Mouse (Mus musculus) erythroid progenitor cell, adult 5-6 weeks (primary cell): ENCODE results near the gene Arhgef2. TPM values are rescaled to one million over a fixed set of nuclear protein-coding genes. Genes with fewer than 3 reads are reported as not detected.
"Not testable (repeated sequence)": the region's sequence is repeated elsewhere in the genome, so short reads cannot be mapped to it uniquely, and the experiment has no call there.

Experiments
- ATAC-seq: replicated peaks from 2 replicates; pipeline ENCODE4 v1.8.0; 2016; ENCODE audit warnings: moderate number of reproducible peaks, mild to moderate bottlenecking, moderate TSS enrichment, inconsistent platforms; ENCODE audit not compliant: poor library complexity, low FRiP score, severe bottlenecking
- total RNA-seq, 2 experiments: library from RNA; stranded (forward) in 1 of 2; stranded (reverse) in 1 of 2; fragments of 150-400 nt in 1 of 2; fragments of 186-747, 209-891 nt in 1 of 2; gene quantifications; 2 replicates each; pipeline versions ENCODE4 v1.2.3 to v1.2.4; 2015 to 2017; ENCODE audit warnings: low replicate concordance in 2 of 2

Gene Arhgef2
- 17.7 and 23.9 TPM in 2 replicates for total RNA-seq (2015; ENCODE audit: low replicate concordance)
- 12.7 and 15.7 TPM in 2 replicates for total RNA-seq (2017; ENCODE audit: low replicate concordance)

DNA sequence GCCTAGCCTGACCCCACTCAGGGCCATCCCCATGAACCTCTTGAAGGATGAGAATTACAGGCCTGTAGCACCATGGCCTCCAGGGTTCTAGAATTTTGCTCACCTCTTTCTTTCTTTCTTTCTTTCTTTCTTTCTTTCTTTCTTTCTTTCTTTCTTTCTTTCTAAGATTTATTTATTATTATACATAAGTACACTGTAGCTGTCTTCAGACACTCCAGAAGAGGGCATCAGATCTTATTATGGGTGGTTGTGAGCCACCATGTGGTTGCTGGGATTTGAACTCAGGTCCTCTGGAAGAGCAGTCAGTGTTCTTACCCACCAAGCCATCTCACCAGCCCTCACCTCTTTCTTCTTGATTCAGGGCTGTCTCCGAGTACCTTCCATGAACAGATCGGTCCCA is at the start of gene Arhgef2:
Arhgef2 (plus strand) TSS at position 301 of the 400 bp plus-strand sequence.
- not testable (repeated sequence) for ATAC-seq

DNA sequence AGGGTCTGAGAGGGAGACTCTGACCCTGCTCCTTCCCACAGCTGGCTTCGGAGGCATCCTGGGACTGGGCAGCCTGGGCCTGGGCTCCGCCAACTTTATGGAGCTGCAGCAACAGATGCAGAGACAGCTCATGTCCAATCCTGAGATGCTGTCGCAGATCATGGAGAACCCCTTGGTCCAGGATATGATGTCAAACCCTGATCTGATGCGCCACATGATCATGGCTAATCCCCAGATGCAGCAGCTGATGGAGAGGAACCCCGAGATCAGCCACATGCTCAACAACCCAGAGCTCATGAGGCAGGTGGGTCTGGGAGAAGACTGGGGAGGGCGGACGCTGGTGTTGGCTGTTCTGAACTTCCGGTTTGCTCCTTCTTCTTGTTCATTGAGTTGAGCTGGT is 49.1 kb upstream of the Arhgef2 start:
- no peak for ATAC-seq

DNA sequence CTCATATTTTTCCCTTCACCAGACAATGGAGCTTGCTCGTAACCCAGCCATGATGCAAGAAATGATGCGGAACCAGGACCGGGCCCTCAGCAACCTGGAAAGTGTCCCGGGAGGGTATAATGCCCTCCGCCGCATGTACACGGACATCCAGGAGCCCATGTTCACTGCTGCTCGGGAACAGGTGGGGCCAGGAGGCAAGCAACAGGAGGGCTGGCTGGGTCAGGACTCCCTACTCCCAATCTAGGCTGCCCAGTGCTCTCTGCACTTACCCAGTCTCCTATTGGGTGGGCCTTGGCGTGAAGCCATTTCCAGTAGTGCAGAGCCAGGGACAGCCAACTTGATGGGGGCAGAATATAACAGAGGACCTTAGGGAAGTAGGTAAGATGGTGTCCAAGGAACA is 46.2 kb upstream of the Arhgef2 start:
- no peak for ATAC-seq

DNA sequence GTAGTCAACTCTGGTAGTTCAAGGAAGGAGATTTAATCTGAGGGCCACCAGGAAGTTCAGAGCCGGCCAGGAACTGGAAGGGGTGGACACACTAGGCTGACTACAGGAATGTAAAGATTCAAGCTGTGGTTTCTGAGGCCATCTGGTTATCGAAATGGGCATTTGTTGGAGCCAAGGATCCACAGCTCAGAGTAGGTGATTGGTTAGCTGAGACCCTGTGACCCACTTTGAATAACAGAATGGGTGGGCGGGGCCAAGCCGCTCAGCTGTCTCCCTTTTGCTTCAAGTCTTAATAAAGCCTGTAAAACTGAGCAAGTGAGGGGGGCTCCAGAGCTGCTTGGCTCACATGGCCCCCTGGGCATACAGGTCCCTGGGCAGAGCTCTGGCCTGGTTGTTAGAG is 43.8 kb upstream of the Arhgef2 start:
- ATAC-seq, result no peak

DNA sequence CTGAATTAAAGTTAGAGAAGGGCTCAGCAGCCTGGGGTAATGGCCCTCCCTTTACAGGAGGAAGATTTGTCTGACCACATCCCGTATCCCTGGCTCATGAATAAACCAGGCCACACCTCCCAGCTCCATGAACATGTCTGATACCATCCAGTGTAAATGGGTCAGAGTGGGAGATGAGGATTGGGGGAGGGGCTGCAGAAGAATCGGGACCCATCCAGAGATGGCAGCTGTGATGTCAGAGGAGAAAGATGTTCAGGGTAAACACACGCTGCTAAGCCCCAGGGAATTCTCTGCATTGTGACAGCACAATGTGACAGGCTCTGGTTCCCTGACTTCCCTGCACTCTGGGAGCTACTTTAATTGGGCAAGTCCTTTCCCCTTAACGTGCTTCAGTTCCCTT is 42.3 kb upstream of the Arhgef2 start:
- ATAC-seq, result no peak

DNA sequence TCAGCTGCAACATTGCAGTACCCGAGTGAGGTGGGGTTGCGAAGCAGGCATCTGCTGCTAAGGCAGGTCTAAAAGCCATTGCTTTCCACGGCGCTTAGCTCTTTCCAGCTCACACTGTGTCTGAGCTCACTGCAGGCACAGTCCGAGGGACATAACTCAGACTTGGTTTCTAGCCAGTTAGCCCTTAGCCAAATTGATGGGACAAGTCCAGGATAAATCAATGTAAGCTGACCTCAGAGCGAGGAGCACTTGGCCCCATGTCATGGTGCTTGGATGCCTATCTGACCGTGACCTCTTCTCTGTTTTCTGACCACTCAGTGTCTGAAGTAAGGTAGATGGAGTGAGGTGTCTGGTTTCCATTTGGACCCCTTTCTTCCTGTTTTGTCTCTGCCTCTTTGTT is 41.8 kb upstream of the Arhgef2 start:
- ATAC-seq, result no peak

DNA sequence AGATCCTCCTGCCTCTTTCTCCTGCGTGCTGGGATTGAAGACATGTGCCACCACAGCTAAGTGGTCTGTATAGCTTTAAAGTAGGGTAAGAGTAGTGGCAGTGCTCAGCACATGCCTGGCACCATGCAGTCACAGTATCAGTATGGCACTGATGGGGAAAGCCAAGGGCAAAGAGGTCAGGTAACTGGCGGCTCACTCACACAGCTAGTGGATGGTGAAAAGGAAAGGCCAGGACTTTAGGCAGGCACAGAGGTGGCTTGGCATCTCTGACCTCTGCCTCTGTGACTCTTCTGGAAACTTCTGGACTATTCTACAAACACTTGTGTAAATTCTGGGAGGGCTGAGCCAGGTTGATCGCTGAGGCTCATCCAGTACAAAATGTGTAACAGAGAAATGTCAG is 39.6 kb upstream of the Arhgef2 start:
- ATAC-seq, result no peak

DNA sequence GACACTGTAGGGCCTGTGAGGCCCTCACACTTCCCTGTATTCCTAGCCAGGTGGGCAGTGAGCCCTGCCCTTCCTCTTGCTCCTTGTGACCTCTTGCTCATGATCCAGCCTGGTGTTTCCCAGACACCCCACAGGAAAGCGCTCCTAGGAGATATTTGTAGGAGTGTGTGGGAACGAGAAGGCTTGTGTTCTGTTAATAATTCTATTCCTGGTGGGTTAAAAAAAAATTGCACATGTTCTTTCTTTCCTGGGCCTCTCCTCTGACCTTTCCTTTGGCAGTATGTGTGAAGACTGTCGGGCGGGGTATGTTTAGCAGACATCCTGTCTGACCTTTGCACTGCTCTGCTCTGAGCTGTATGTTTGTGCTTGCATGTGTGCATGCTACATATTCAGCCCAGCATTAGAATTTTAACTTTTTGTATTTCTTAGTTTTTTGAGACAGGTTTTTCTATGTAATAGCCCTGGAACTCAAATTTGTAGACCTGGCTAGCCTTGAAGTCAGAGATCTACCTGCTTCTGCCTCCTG is 39.2 kb upstream of the Arhgef2 start:
- ATAC-seq, result no peak

DNA sequence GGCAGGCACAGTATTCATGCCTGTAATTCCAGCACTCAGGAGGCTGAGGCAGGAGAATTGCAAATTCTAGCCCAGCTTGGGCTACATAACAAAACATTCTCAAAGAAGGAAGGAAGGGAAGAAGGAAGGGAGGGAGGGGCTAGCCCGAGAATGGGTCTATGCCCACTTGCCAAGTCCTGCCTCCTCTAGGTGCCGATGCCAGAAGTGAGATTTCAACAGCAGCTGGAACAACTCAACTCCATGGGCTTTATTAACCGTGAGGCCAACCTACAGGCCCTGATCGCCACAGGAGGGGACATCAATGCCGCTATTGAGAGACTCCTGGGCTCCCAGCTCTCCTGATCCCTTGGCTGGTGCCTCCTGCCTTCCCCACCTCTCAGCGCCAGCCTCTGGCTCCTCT is 37.9 kb upstream of the Arhgef2 start:
- no peak for ATAC-seq

DNA sequence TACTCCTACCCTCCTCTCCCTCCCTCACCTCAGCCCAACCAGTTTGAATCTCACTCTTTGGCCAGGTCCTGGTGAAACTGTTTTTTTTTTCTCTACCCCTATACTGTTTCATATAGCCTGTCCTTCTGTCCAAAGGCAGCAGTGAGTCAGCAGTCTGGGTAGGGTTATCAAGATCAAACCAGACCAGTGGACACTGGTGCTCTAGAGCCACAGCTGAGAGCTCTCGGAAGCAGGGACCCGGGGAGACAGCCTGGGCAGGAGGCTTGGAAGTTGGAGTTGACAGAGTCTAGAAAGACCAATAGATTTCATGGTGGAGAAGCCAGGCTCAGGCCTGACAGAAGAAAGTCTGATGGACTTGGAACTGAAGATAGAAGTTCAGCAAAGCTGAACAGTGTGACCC is 37.2 kb upstream of the Arhgef2 start:
- ATAC-seq, result no peak

DNA sequence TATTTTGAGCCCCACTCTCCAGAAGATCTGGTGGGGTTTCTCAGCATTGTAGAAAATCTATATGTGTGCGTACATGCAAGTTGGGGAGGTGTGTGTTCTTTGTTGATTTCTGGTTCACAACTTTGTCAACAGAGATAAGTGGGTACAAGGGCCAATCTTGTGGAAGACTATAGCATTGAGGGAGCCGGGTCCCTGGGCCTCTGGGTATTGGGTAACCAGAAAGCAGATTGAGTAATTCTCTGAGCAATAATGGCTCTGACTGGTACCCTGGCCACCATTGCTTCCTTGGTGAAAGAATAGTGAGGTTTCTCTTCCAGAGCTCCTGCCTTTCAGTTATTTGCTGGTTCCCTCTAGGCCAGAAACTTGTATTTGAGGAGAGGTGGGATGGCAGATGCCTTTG is 36.7 kb upstream of the Arhgef2 start:
- ATAC-seq, result no peak

DNA sequence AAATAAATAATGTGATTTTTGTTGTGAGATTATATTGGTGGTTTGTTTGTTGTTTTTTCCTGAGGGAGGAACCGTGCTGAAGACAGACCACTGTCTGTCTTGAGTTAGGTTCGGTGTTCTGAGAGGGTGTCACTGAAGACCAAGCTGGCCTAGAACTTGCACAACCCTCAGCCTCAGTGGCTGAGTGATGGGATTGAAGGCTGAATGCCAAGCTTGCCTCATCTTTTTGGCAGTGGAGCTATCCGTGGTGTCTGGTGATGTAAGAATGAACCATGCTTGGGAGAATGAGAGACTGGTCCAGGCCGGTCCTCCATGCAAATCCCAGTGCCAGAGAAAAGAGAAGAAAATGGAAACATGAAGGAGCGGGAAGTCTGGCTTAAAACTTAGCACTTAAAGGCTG is 36.1 kb upstream of the Arhgef2 start:
- no peak for ATAC-seq

DNA sequence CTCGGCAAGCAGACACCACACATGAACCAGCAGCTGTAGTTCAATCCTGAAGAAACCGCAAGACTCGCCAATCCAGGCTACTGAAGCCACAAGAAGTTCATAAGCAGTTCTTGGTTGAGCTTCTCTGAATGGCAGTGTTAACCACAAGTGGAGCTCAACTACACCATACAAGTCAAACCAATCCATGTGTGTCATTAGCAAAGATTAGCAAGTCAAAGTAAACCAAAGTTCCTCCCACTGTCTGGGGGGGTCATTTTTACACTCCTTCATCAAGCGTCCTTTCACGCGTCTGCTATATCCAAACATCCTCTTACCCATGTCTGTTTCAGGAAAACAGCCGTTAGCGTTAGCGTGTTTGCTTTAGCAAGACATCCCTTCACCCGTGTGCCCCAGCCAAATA is 35.4 kb upstream of the Arhgef2 start:
- no peak for ATAC-seq

DNA sequence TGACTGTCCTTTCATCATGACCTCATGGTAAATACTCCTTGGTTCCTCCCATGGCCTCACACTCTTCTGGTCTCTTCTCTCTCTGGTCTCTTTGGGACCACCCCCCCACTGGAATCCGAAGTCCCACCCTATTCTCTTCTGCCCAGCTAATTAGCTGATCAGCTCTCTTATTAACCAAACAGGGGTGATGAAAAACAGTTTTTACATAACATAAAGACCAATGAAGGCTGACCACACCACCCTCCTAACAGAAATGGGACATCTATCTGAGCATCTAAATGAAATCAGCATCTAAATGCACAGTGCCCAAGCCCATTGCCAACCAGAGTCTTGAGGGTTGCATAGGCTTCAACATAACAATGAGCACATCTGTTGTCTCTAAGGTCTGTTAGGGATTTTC is 33.9 kb upstream of the Arhgef2 start:
- ATAC-seq, result no peak

DNA sequence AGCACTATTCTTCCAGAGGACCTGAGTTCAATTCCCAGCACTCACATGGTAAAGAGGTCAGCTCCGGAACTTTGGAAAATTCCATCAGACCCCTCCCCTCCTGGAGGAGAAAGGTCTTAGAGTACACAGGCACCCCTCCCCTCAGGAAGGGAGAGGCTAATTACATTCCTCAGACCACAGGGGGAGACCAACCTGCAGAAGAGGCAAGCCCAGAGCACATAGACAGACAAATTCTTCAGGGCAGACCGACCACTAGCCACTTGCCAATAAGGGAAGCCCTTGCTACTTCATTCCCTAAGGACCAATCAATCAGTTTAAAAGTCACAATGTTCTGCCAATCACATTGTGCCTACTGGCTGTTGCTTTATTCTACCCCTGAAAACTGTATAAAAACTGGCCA is 32.9 kb upstream of the Arhgef2 start:
- ATAC-seq, result no peak

DNA sequence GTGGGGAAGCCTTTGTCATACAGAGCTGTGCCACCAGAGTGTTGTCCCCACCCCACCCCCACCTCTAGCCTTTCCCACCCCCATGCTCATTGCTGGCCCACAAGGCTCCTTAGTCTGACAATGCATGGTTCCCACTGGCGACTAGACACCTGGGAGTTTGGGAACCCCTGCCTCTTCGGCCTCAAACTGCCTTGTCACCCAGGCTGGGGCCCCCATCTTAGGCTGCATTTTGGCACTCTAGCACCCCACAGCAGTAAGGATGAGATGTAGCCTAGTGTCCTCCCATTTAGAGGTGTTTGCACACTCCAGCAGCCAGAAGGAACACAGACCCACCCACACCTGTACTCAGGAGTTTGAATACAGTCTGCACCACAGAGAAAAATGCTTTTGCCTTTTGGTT is 32.0 kb upstream of the Arhgef2 start:
- ATAC-seq, result no peak

DNA sequence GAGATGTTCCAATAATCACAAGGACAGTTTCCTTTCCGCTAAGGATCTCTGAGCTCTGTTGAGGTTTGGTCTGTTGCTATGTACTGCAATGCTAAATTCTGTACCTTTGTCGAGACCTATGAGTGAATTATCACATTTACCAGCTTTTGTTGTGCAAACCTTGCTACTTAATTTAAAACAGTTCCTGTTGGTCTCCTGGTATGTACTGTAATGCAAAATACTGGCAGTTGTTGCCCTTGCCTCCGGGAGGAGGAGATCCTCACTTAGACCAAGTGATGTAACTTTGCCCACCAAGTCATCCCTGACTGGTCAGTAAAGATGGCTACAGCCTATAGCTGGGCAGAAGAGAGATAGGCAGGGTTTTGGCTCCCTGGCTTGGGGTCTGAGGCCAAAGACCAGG is 30.2 kb upstream of the Arhgef2 start, which contains the start of gene Ssr2:
Ssr2 (plus strand) TSS at position 337 of the 400 bp plus-strand sequence.
- no peak for ATAC-seq

DNA sequence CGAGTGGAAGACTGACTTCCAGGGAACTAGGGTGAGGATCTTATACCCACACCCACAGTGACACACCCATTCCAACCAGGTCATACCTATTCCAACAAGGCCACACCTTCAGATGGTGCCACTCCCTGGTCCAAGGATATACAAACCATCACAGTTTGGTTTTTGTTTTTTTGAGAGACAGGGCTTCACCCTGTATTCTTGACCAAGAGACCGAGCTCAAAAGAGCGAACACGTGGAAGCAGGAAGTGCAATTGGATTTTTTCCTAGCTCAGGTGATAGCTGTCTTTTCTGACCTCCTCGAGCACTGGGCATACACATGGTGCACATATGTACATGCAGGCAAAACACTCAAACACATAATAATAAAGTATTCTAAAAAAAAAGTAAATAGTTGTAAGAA is 27.9 kb upstream of the Arhgef2 start:
- not testable (repeated sequence) for ATAC-seq

DNA sequence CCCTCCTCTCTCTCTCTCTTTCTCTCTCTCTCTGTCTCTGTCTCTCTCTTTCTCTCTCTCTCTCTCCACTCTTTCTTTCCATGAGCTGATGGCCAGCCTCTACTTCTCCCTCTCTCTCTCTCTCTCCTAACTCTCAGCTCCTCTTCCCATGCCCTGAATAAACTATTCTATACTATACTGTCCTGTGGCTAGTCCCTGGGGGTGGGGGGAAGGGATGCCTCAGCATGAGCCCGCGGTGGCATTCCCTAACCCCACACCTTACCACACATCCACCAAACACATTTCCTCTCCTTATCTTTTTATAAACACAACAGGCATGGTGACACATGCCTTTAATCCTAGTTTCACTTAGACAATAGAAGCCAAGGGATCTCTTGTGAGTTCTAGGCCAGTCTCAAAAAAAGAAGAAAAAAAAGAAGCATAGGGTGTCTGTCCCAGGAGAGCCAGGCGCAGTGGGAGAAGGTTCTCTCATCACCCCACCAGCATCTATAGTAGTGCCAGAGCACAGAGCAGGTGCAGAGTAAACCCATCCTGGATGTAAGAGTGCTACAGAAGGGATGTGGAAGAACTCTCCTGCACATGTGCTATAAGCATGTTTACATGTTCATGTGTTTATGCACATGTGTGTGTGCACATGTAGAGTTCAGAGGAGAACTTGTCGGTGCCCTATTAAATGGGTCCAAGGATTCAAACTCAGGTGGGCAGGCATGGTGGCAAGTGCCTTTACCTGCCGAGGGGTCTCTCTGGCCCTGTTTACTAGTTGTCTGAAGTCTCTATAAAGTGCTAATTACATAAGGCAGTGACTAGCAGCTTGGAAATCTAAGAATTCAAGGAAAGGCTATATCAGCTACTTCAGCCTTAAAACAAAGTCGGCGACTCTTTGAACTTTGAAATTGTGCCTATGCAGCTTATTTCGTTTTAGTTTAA is 27.0 kb upstream of the Arhgef2 start:
- no peak for ATAC-seq

DNA sequence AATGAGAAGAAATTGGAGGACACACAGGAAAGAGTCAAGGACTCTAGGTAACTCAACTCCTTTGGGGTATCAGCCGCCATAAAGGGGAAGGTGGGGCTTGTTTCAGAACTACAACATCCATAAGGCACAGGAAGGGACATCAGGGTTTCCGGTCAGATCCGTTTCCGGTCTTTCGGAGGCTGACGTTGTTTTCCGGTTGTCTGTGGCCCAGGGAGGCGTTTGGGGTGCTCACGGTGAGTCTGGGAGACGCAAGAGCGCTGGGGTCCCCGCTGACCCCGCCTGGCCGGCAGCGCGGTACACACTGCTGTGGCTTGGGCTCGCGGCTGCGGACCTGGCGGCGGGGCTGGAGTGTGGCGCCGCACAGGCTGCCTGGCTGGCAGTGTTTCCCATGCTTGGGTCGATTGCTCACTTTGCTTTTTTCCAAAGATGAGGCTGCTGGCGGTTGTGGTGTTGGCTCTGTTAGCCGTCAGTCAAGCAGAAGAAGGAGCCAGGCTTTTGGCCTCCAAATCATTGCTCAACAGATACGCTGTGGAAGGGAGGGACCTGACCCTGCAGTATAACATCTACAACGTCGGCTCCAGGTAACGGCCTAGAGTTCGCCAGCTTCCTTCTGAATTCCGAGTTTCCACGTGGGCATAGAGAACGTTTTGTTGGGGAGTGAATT is 26.2 kb upstream of the Arhgef2 start:
- ATAC-seq, result peak; percentile 96

DNA sequence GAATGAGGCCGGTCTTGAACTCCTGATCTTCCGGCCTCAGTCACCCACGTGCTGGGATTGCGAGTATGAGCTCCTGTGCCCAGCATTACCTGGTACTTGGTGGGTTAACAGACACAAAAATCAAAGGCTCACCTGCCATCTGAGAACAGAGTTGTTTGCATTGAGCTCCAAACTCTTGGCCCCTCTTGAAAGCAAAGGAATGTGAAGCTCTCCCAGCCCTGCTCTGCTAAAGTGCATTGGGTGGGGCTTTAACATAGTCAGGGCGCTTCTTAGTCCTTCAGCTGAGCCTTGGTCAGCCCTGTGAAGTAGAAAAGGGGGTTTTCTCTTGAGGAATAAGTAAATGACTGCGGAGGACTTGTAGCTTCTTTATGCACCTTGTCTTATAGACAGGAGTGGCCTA is 20.0 kb upstream of the Arhgef2 start:
- ATAC-seq, result no peak
